Mouse (Mus musculus): ENCODE measurements around the gene Cds1.

- no peak for TF ChIP-seq FLI1 (IDR thresholded peaks at IDR 0.05; ENCODE audit: low read length)
- TF ChIP-seq GATA1 (IDR thresholded peaks at IDR 0.05; ENCODE audit: borderline replicate concordance, low read length): no peak
Measured at GRCm38 (mm10) chr5:101845011-101845410, 80.1 kb downstream of the Cds1 start.
